Mouse (Mus musculus) myocyte (in vitro differentiated cells): ENCODE results near the gene Ptgir. TPM values are rescaled to one million over a fixed set of nuclear protein-coding genes. Genes with fewer than 3 reads are reported as not detected.

Experiments
- H3K27me3 ChIP-seq: one replicate; pipeline ENCODE4 v1.6.1; 2011; ENCODE audit not compliant: control insufficient read depth, insufficient read depth, insufficient read length
- H3K36me3 ChIP-seq: one replicate; pipeline ENCODE4 v1.6.1; 2011; ENCODE audit not compliant: control insufficient read depth, insufficient read depth
- H3K4me2 ChIP-seq: one replicate; pipeline ENCODE4 v1.6.1; 2011; ENCODE audit warnings: low read depth, control low read depth
- H3K4me3 ChIP-seq: one replicate; pipeline ENCODE4 v1.5.1; 2011; ENCODE audit warnings: mild to moderate bottlenecking, control low read depth, moderate library complexity
- H3K79me2 ChIP-seq: one replicate; pipeline ENCODE4 v1.6.1; 2011; ENCODE audit not compliant: control insufficient read depth, insufficient read depth
- H3ac ChIP-seq: one replicate; pipeline ENCODE4 v1.6.1; 2011; ENCODE audit not compliant: control insufficient read depth, insufficient read length
- CEBPB ChIP-seq: IDR thresholded peaks from 2 replicates; pipeline ENCODE4 v1.6.1; 2011; ENCODE audit warnings: mild to moderate bottlenecking, moderate library complexity; ENCODE audit not compliant: poor library complexity, insufficient read depth, severe bottlenecking
- E2F4 ChIP-seq: IDR thresholded peaks from one replicate; pipeline ENCODE4 v1.6.1; 2011; ENCODE audit warnings: mild to moderate bottlenecking, control low read depth, moderate library complexity; ENCODE audit not compliant: insufficient read depth
- MAX ChIP-seq: IDR thresholded peaks from one replicate; pipeline ENCODE4 v1.6.1; 2011; ENCODE audit warnings: low read depth, mild to moderate bottlenecking, control low read depth
- MYOD1 ChIP-seq, 3 experiments: IDR thresholded peaks; one replicate each; pipeline ENCODE4 v1.6.1; 2011; ENCODE audit warnings: control low read depth in 2 of 3, low read depth in 2 of 3, mild to moderate bottlenecking in 2 of 3, moderate library complexity in 1 of 3; ENCODE audit not compliant: insufficient read length in 2 of 3, control insufficient read depth in 1 of 3
- MYOG ChIP-seq, 3 experiments: IDR thresholded peaks; one replicate each; pipeline ENCODE4 v1.6.1; 2011; ENCODE audit warnings: control low read depth in 2 of 3, low read depth in 2 of 3, mild to moderate bottlenecking in 2 of 3; ENCODE audit not compliant: insufficient read length in 2 of 3, control insufficient read depth in 1 of 3, insufficient read depth in 1 of 3
- POLR2A ChIP-seq: IDR thresholded peaks from one replicate; pipeline ENCODE4 v1.6.1; 2011; ENCODE audit warnings: low read depth, mild to moderate bottlenecking, control low read depth, moderate library complexity; ENCODE audit not compliant: insufficient read length
- POLR2AphosphoS2 ChIP-seq: IDR thresholded peaks from one replicate; pipeline ENCODE4 v1.6.1; 2011; ENCODE audit warnings: low read depth, control low read depth; ENCODE audit not compliant: insufficient read length
- REST ChIP-seq: IDR thresholded peaks from one replicate; pipeline ENCODE4 v1.6.1; 2011; ENCODE audit warnings: mild to moderate bottlenecking, control low read depth, moderate library complexity; ENCODE audit not compliant: insufficient read depth, insufficient read length
- SRF ChIP-seq: IDR thresholded peaks from one replicate; pipeline ENCODE4 v1.6.1; 2011; ENCODE audit warnings: low read depth; ENCODE audit not compliant: control insufficient read depth, insufficient read length
- TCF12 ChIP-seq: IDR thresholded peaks from one replicate; pipeline ENCODE4 v1.6.1; 2011; ENCODE audit warnings: mild to moderate bottlenecking, control low read depth; ENCODE audit not compliant: poor library complexity, insufficient read depth, severe bottlenecking
- TCF3 ChIP-seq: IDR thresholded peaks from one replicate; pipeline ENCODE4 v1.6.1; 2011; ENCODE audit warnings: low read depth, control low read depth; ENCODE audit not compliant: insufficient read length
- USF1 ChIP-seq: IDR thresholded peaks from one replicate; pipeline ENCODE4 v1.6.1; 2011; ENCODE audit warnings: low read depth, mild to moderate bottlenecking, control low read depth, moderate library complexity
- polyA plus RNA-seq: library from polyadenylated mRNA; unstranded; fragments of >200 nt; fragmentation: generic; extraction: Trizol; gene quantifications from one replicate; pipeline ENCODE4 v1.2.1, GENCODE M21; 2012; ENCODE audit warnings: missing spikeins

Gene Ptgir
- polyA plus RNA-seq, 1 experiment = 2.6 TPM

DNA sequence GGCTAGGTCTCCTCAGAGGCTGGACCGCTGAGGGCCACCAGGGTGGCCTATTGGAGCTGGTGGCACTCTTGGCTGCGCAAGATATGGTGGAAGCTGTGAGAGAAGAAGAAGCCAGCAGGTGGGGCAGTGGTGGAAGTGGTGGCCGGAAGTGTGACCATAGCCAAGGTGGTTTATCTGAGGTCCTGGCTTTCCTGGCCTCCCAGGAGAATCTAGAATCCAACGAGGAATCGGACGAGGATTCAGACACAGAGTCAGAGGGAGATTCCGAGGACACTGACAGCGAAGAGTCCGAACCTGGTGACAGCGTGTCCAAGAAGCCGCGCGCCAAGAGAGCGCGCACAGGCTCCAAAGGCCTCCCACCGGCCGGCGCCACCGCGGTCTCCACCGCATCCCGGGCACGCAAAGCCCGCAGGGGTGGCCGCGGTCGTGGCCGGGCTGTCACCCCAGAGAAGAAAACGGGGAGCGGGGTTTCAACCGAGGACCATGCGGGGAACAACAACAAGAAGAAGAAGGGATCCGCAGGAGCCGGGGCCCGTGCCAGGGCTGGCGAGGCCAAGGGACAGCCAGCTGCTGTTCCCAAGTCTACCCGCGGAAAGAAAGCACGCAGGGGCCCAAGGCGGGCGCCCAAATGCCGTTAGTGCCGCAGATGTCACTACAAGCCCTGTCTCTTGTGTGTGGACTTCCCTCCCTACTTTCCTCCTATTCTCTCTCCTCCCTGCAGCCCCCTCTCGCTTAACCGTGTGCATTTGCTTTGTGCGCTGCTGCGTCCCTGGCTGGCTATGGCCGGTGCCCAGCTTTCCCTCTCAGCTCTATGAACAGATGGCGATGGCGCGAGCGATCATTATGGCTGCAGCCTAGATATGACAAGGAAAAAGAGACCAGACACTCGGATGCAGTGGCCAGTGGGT, 40.4 kb downstream of the Ptgir start:
- Histone ChIP-seq H3ac (peak overlapping the region; percentile 25), H3K4me3 (peak overlapping the region; percentile 20), H3K27me3 (no peaks in the 10 kb centered on the region), H3K4me2 (peak overlapping the region; percentile 84), H3K36me3 (no peaks in the 10 kb centered on the region), H3K79me2 (peaks cover 5% of the 10 kb centered on the region)
- TF ChIP-seq CEBPB (no peak), MYOG (IDR thresholded peaks at IDR 0.05; ENCODE audit: control insufficient read depth in 1 of 3, insufficient read depth in 1 of 3, insufficient read length in 2 of 3, low read depth in 2 of 3) (peak in 1 of 3 experiments; percentile 26), POLR2A (peak; percentile 32)

DNA sequence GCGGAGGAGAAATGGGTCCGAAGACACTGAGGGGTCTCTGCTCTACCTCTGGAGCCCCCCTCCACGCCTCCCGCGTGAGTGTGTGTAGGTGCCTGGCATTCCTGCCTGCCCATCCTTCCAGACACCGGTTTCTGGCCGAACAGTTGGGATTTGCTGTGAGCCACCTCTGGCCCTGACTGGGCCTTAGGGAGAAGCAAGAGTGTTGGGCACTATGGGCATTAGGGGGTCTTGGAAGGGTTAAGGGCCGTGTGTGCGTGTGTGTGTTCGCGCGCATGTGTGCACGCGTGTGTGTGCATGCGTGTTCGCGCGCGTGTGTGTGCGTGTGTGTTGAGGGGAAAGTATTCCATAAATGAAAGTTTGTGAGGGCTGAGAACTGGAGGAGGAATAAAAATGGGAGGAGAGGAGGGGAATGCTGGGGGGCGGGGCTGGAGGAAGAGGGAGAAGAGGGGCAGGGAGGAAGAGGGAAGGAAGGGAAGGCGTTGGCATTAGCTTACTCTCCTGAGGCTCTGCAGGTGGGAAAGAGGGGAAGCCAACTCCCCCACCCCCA, 41.1 kb downstream of the Ptgir start:
- no peaks in the 10 kb centered on the region for H3K36me3 ChIP-seq
- H3K4me2 ChIP-seq = peak overlapping the region; percentile 84
- H3K4me3 ChIP-seq = peak overlapping the region; percentile 20
- H3K27me3 ChIP-seq = no peaks in the 10 kb centered on the region
- no peak for TF ChIP-seq USF1
- peak; percentile 59 for TF ChIP-seq POLR2A
- TF ChIP-seq CEBPB = no peak
- TF ChIP-seq TCF3 = no peak
- no peak for TF ChIP-seq TCF12
- TF ChIP-seq E2F4 = no peak
- TF ChIP-seq POLR2AphosphoS2 = peak; percentile 53
- TF ChIP-seq SRF = no peak
- no peak for TF ChIP-seq REST
- TF ChIP-seq MYOD1 (IDR thresholded peaks at IDR 0.05; ENCODE audit: control insufficient read depth in 1 of 3, insufficient read length in 2 of 3, low read depth in 2 of 3) = no peak
- H3K79me2 ChIP-seq = peaks cover 5% of the 10 kb centered on the region
- H3ac ChIP-seq = peak overlapping the region; percentile 25

DNA sequence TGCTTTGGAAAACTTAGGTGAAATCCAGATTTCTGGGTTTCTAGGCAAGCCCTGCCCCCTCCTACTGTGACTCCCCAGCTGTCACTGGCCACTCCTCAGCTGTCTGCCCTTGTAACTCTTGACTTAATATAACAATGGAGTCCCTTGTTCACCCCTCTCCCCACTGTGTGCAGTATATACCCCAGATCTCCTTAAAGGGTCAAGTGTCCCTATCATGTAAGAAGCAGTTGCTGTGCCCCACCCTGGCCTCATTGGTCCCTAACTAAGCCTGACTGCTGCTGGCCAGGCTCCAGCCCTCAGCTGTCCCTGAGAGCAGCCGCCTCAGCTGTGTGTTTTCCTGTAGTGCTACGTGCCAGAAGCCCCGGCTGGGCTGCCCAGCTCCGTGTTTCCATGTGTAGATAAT, 41.7 kb downstream of the Ptgir start:
- Histone ChIP-seq H3K79me2 (peaks cover 5% of the 10 kb centered on the region), H3K36me3 (no peaks in the 10 kb centered on the region), H3K4me3 (peak overlapping the region; percentile 20), H3K4me2 (peak overlapping the region; percentile 84), H3ac (peak overlapping the region; percentile 25), H3K27me3 (no peaks in the 10 kb centered on the region)
- TF ChIP-seq POLR2AphosphoS2 (peak; percentile 45), POLR2A (peak; percentile 32), MYOG (IDR thresholded peaks at IDR 0.05; ENCODE audit: control insufficient read depth in 1 of 3, insufficient read depth in 1 of 3, insufficient read length in 2 of 3, low read depth in 2 of 3) (peak; percentile 89 to 95 (median 91)), TCF3 (peak; percentile 71), USF1 (no peak), REST (no peak), E2F4 (no peak), CEBPB (no peak), MYOD1 (IDR thresholded peaks at IDR 0.05; ENCODE audit: control insufficient read depth in 1 of 3, insufficient read length in 2 of 3, low read depth in 2 of 3) (peak; percentile 84 to 97 (median 84)), MAX (no peak), SRF (peak; percentile 88), TCF12 (peak; percentile 86)

DNA sequence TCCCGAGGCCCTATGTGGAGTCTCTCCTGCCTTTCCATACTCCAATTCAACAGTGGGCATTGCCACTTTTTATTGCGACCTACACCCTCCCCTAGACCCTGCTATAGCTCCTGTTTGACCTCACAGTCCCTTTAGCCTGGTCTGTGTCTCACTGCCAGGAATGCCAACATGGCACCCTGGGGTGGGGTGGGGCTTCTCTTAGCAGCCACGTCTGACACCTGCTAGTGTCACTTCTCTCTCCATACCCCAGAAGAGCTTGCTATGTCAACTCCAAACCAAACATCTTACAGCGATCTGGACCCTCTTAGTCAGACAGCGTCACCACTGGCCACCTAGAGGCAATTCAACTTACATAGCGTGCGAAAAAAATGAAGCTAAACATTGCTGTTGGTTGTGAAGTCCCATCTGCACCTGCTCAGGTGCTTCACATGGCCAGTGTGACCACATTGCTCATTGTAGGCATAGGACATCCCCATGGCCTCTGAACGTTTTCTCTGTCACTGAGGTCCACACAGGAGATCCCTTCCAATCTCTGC, 42.7 kb downstream of the Ptgir start:
- H3K4me2 ChIP-seq = peak overlapping the region; percentile 84
- TF ChIP-seq MYOD1 (IDR thresholded peaks at IDR 0.05; ENCODE audit: control insufficient read depth in 1 of 3, insufficient read length in 2 of 3, low read depth in 2 of 3) (peak in 2 of 3 experiments; percentile 63 to 86), MYOG (IDR thresholded peaks at IDR 0.05; ENCODE audit: control insufficient read depth in 1 of 3, insufficient read depth in 1 of 3, insufficient read length in 2 of 3, low read depth in 2 of 3) (peak in 1 of 3 experiments; percentile 50), SRF (no peak)
- H3K79me2 ChIP-seq = peaks cover 5% of the 10 kb centered on the region
- H3ac ChIP-seq = no peak overlapping the region
- H3K27me3 ChIP-seq = no peaks in the 10 kb centered on the region
- no peaks in the 10 kb centered on the region for H3K36me3 ChIP-seq
- H3K4me3 ChIP-seq = peak overlapping the region; percentile 20
